Mouse (Mus musculus) heart, postnatal 14 days (tissue): ENCODE measurements around the gene Rspo4. TPM values are rescaled to one million over a fixed set of nuclear protein-coding genes. Genes with fewer than 3 reads are reported as not detected.
A peak's percentile ranks its signal among the peaks of the same experiment; 100 is the strongest.

Experiments
- DNase-seq, 2 experiments: peaks; one replicate each; pipeline ENCODE4 v3.0.0; 2021 to 2022
- intact Hi-C: fragments of 180-260 bp; cut with DNase I; formaldehyde crosslinking; loops from one replicate; pipeline ENCODE4 v1.15.1; 2025
- total RNA-seq, 2 experiments: library from RNA; stranded (reverse); gene quantifications; 2 replicates each; pipeline ENCODE4 v1.2.3; 2021

The Rspo4 gene
- total RNA-seq, 2 experiments from 2014 or later, result not detected

DNA sequence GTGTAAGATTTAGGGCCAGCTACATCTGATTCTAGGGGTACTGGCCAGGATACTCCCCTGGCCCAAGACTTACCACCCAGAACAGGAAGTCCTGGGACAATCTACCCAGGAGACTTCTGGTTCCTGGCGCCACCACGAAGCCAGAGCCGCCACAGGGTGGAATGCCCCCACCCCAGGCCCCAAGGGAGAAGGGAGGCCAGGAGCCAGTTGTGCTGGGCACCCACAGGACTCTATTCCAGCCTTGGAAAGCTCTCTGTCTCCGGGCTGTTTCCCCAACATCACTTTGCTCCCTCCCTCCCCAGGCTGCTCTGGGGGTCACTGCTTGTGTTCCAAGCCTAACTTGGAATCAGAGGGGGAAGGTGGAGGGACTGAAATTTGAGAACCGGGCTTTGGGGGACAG lies 67.8 kb downstream of the Rspo4 start:
- peak in 1 of 2 experiments; percentile 6 for DNase-seq
- intact Hi-C loops, result no loop called here

DNA sequence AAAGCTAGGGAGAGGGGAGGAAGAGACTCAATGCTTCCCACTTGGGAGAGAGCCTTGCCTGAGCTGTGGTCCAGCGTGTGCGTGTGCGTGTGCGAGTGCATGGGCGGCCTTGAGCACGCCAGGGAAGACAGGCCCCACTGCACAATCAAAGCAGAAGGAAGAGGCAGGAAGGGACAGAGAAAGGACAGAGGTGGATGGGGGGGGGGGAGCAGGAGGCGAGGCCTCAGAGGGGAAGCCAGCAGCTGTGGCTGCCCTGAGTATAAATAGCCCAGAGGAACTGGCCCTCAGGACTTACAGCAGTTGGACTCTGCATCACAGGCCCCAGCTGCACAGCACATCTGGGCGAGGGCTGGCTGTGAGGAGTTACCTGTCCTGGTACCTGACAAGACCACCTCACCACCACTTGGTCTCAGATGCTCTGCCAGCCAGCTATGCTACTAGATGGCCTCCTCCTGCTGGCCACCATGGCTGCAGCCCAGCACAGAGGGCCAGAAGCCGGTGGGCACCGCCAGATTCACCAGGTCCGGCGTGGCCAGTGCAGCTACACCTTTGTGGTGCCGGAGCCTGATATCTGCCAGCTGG lies 68.3 kb downstream of the Rspo4 start, which contains the start of gene Angpt4:
TSS of gene Angpt4 (plus strand) at position 292 of the 582 bp plus-strand sequence.
- DNase-seq, result peak in 1 of 2 experiments; percentile 7
- intact Hi-C loops, result no loop called here

DNA sequence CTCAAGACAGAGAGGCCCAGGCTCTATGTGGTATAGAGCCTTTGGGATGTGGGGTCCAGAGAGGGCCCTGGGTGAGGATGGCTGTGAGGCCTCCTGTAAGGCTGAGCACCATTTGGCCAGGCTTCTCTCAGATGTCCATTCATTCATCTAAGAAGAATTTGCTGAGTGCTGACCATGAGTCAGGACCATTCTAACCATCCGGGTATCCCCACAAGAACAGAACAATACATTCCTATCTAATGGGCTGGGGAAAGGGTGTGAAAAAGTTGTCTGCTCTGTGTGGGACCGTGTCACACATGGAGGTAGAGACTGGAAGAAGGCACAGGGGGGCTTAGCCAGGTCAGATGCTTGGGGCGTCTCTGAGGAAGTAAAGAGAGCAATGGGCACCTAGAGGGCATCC lies 69.0 kb downstream of the Rspo4 start:
- no peak for DNase-seq
- intact Hi-C loops, result no loop called here

DNA sequence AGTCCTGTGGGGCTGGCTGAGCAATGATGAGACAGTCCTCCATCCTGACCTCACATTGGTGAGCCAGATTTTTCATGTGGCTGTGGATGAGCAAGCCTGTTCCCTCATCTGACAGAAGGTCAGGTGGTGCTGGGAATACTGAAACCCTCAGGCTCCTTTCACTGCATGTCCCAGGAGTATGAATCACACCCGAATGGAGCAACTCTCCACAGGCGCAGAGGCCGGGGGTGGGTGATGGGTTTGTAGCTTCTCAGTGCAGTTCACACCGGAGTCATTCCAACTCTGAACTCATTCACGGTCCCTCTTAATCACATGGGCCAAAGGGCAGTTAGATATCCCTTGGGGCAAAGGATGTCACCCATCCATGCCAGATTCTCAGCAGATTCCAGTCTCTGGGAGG lies 71.4 kb downstream of the Rspo4 start:
- intact Hi-C loops, result no loop called here
- DNase-seq, result no peak

DNA sequence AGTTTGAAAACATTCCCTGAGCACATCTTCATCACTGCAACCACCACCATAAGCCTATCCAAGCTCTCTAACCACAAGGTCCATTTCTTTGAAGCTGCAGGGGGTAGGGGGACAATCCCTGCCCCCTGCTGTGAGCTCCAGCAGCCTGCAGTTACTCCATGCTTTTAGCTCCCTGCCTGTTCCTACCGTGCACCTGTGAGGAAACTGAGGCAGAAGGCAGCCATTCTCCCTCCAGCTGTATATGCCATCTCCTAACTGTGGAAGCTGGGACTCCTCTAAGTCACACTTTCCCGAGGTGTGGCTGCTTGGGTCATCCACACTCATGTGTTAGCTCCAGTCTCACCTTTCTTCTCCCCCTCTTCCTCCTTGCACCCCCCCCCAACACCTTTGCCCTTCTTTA lies 72.4 kb downstream of the Rspo4 start:
- DNase-seq, result no peak
- intact Hi-C loops, result no loop called here

DNA sequence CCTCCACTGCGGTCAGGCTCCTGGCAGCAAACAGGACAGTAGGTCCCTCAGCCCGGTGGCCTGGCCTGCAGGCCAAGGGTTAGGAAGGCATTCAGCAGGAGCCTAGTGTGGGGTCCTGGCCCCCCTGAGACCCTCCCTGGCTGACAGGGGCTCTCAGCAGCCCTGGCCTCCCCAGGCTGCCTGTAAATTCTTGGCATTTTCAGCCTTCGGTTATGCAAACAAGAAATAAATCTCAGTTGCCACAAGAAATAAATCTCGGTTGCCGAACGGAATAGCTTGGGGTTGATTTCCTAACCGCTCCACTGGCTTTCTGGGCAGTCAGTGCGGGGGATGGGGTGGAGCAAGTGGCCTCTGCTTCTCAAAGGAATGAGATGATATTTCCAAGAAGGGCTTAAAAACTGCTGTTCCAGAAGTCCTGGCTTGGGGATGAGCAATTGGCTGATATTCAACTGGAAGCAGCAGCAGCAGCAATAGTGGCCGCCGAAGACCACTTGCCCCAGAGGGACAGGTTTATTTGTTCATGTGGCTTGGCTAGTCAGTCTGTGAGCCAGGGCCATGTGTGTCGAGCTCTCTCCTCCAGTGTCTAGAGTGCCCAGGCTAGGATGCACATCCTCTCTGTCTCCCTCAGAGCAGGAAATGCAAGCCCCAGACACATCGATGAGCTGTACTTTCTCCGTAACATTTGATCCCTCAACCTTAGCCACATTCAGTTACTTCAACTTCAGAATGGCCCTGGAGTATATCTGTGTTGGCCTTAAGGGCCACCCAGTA lies 73.5 kb downstream of the Rspo4 start:
- intact Hi-C loops, result no loop called here
- peak; percentile 37 to 39 for DNase-seq

DNA sequence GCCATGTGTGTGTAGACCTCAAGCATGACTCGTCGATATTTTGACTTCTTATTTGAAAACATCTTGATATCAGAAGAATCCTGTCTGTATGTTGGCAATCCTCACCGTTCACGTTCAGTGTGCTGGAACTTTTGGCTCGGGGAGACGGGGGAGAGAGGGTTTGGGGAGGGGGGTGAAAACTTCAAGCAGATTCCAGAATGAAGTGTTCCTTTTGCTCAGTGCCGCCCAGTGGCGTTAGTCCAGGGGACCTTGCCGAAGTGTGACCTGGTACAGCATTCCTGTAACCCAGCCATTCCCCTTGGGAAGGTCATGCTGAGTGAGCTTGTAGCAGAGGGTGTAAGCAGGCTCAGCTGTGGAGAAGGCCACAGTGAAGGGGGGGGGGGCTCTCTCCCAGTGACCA lies 76.4 kb downstream of the Rspo4 start:
- peak in 1 of 2 experiments; percentile 67 for DNase-seq
- intact Hi-C loops, result no loop called here

DNA sequence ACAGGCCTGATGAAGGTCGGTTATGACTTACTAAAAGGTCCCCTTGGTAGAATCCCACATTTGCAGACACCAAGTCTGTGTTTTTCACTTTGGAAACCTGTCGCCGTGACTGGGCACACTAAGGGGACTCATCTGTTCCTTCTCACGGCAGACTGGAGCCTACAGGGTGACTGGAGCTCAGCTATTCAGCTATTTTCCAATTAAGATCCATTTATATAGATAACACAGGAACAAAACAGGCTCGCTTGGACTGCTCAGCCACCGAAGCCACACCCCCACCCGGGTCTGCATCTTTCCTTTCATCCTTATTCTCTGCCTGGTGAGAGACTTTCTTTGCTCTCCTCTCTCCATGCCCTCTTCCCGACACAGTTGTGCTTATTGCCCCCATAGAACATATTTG lies 78.3 kb downstream of the Rspo4 start:
- intact Hi-C loops, result no loop called here
- no peak for DNase-seq

DNA sequence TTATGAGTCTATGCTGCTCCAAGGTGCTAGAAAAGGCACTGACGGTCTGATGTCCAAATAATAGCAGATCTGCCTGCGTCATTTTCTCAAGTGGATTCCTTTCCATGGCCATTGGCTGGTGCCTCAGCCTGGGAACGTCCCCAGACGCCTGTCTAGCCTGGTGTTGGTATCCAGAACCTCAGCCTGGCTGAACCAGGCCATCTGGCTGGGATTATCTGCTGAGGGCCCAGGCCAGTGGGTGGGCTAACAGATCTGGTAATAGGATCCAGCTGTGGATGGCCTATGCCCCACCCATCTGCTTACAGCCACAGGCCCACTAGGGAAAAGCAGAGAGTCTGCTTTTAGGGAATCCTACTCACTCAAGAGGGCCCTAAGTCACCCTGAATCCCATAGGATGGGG lies 78.9 kb downstream of the Rspo4 start:
- intact Hi-C loops, result no loop called here
- peak; percentile 58 to 59 for DNase-seq

Other genes starting within 250 kb of the Rspo4 start
- gene Snph, start 210.3 kb upstream of the Rspo4 start, total RNA-seq, result 1 to 10 TPM; 3.6 to 3.7 TPM
- gene Rad21l, start 174.4 kb upstream of the Rspo4 start, total RNA-seq, result not detected
- gene Tmem74b, start 140.9 kb upstream of the Rspo4 start, total RNA-seq, result 1 to 10 TPM; 4.1 to 4.5 TPM
- gene Psmf1, start 98.7 kb upstream of the Rspo4 start, total RNA-seq, result 10 to 100 TPM; 25.7 to 26.3 TPM
- gene Angpt4, start 68.3 kb downstream of the Rspo4 start, total RNA-seq, result under 1 TPM in 1 of 2 experiments, not detected in 1; 0.10 TPM
- 1 to 10 TPM; 5.2 to 5.6 TPM for gene Fam110a, start 137.3 kb downstream of the Rspo4 start, total RNA-seq
- 1 to 10 TPM; 1.8 to 2.0 TPM for gene Slc52a3, start 153.6 kb downstream of the Rspo4 start, total RNA-seq
- not detected for gene Scrt2, start 238.6 kb downstream of the Rspo4 start, total RNA-seq